Mouse (Mus musculus) limb, embryonic 10.5 days (tissue): ENCODE measurements around the gene Kcnh1. TPM values are rescaled to one million over a fixed set of nuclear protein-coding genes. Genes with fewer than 3 reads are reported as not detected.

Experiments used
- DNase-seq: peaks from one replicate; pipeline ENCODE4 v3.0.0-alpha.2; 2017; ENCODE audit warnings: low spot score
- H3K27ac ChIP-seq: fragments of 300-500 bp; sonication (generic); 2 replicates; pipeline ENCODE4 v1.5.1; 2016; ENCODE audit warnings: mild to moderate bottlenecking
- H3K27me3 ChIP-seq: fragments of 300-500 bp; sonication (generic); 2 replicates; pipeline ENCODE4 v1.6.1; 2016; ENCODE audit warnings: low read depth, mild to moderate bottlenecking; ENCODE audit not compliant: poor library complexity, severe bottlenecking
- H3K36me3 ChIP-seq: fragments of 300-500 bp; sonication (generic); 2 replicates; pipeline ENCODE4 v1.6.1; 2016; ENCODE audit warnings: mild to moderate bottlenecking, moderate library complexity
- H3K4me1 ChIP-seq: fragments of 300-500 bp; sonication (generic); 2 replicates; pipeline ENCODE4 v1.6.1; 2016
- H3K4me3 ChIP-seq: fragments of 300-500 bp; sonication (generic); 2 replicates; pipeline ENCODE4 v1.5.1; 2016; ENCODE audit warnings: mild to moderate bottlenecking, moderate library complexity
- H3K9me3 ChIP-seq: fragments of 300-500 bp; sonication (generic); replicated peaks from 2 replicates; pipeline ENCODE4 v1.6.1; 2016; ENCODE audit warnings: mild to moderate bottlenecking
- WGBS: fragments of 180-500 bp; shearing (Covaris S2); methylation state at CpG from one replicate; pipeline ENCODE4 v1.1.7; 2016; 5-methylcytosine and 5-hydroxymethylcytosine counted together
- polyA plus RNA-seq: library from polyadenylated mRNA; unstranded; fragments of >200 nt; fragmentation: Nextera tagmentation; extraction: Ambion mirVana; gene quantifications from 2 replicates; pipeline ENCODE4 v1.2.1, GENCODE M21; 2016

Kcnh1 gene
- polyA plus RNA-seq, 1 experiment from 2014 or later: 0.01 TPM

GRCm38 (mm10) chr1:192512821-192513220, 322.2 kb downstream of the Kcnh1 start:
- H3K4me1 ChIP-seq: no peaks in the 10 kb centered on the region
- H3K27me3 ChIP-seq: no peaks in the 10 kb centered on the region
- H3K4me3 ChIP-seq: no peak overlapping the region
- no peak for DNase-seq
- no peaks in the 10 kb centered on the region for H3K36me3 ChIP-seq
- no peaks in the 10 kb centered on the region for H3K9me3 ChIP-seq
- H3K27ac ChIP-seq: no peak overlapping the region
- 91% methylated on average over 1 of the region's 1 CpGs for whole genome bisulfite sequencing

- Histone ChIP-seq H3K4me1 (peaks cover 3% of the 10 kb centered on the region), H3K9me3 (no peaks in the 10 kb centered on the region), H3K36me3 (no peaks in the 10 kb centered on the region), H3K4me3 (no peak overlapping the region), H3K27me3 (no peaks in the 10 kb centered on the region), H3K27ac (no peak overlapping the region)
- no peak for DNase-seq
- WGBS: 79% methylated on average over 3 of the region's 3 CpGs
These were observed 324.8 kb downstream of the Kcnh1 start for GRCm38 (mm10) chr1:192515373-192515772.

GRCm38 (mm10) chr1:192519713-192520112, 329.1 kb downstream of the Kcnh1 start:
- WGBS: 80% methylated on average over 1 of the region's 1 CpGs

GRCm38 (mm10) chr1:192520836-192521435, 330.4 kb downstream of the Kcnh1 start:
- no peak for DNase-seq
- Histone ChIP-seq H3K9me3 (no peaks in the 10 kb centered on the region), H3K4me3 (no peak overlapping the region), H3K4me1 (peaks cover 39% of the 10 kb centered on the region), H3K36me3 (no peaks in the 10 kb centered on the region), H3K27me3 (no peaks in the 10 kb centered on the region), H3K27ac (no peak overlapping the region)
- 39% methylated on average over 13 of the region's 13 CpGs for WGBS

More at GRCm38 (mm10) chr1:192519713-192520112, 329.1 kb downstream of the Kcnh1 start:
- Histone ChIP-seq H3K36me3 (no peaks in the 10 kb centered on the region), H3K27me3 (no peaks in the 10 kb centered on the region), H3K4me3 (no peak overlapping the region), H3K27ac (no peak overlapping the region), H3K4me1 (peaks cover 28% of the 10 kb centered on the region), H3K9me3 (no peaks in the 10 kb centered on the region)
- no peak for DNase-seq

GRCm38 (mm10) chr1:192522376-192523178, 332.0 kb downstream of the Kcnh1 start:
- Histone ChIP-seq H3K36me3 (no peaks in the 10 kb centered on the region), H3K4me1 (peaks cover 49% of the 10 kb centered on the region), H3K27ac (no peak overlapping the region), H3K4me3 (no peak overlapping the region), H3K27me3 (no peaks in the 10 kb centered on the region), H3K9me3 (no peaks in the 10 kb centered on the region)
- WGBS: 65% methylated on average over 12 of the region's 12 CpGs
- no peak for DNase-seq

GRCm38 (mm10) chr1:192525711-192526350, 335.3 kb downstream of the Kcnh1 start:
- Histone ChIP-seq H3K27me3 (no peaks in the 10 kb centered on the region), H3K36me3 (no peaks in the 10 kb centered on the region), H3K4me1 (peaks cover 50% of the 10 kb centered on the region), H3K4me3 (no peak overlapping the region), H3K27ac (no peak overlapping the region), H3K9me3 (no peaks in the 10 kb centered on the region)
- WGBS: 74% methylated on average over 14 of the region's 14 CpGs
- DNase-seq: no peak

GRCm38 (mm10) chr1:192531490-192532146, 341.0 kb downstream of the Kcnh1 start:
- 73% methylated on average over 2 of the region's 2 CpGs for WGBS
- DNase-seq: no peak

GRCm38 (mm10) chr1:192532212-192532611, 341.6 kb downstream of the Kcnh1 start:
- no peak overlapping the region for H3K27ac ChIP-seq
- H3K4me1 ChIP-seq: peaks cover 14% of the 10 kb centered on the region
- WGBS: 55% methylated on average over 2 of the region's 2 CpGs
- H3K36me3 ChIP-seq: no peaks in the 10 kb centered on the region
- no peak for DNase-seq
- no peak overlapping the region for H3K4me3 ChIP-seq
- H3K9me3 ChIP-seq: no peaks in the 10 kb centered on the region
- H3K27me3 ChIP-seq: no peaks in the 10 kb centered on the region

More at GRCm38 (mm10) chr1:192531490-192532146, 341.0 kb downstream of the Kcnh1 start:
- H3K36me3 ChIP-seq: no peaks in the 10 kb centered on the region
- H3K4me3 ChIP-seq: no peak overlapping the region
- no peaks in the 10 kb centered on the region for H3K27me3 ChIP-seq
- no peak overlapping the region for H3K27ac ChIP-seq
- peaks cover 16% of the 10 kb centered on the region for H3K4me1 ChIP-seq
- no peaks in the 10 kb centered on the region for H3K9me3 ChIP-seq

GRCm38 (mm10) chr1:192533016-192533415, 342.4 kb downstream of the Kcnh1 start:
- H3K4me3 ChIP-seq: no peak overlapping the region
- H3K36me3 ChIP-seq: no peaks in the 10 kb centered on the region
- H3K9me3 ChIP-seq: no peaks in the 10 kb centered on the region
- H3K27me3 ChIP-seq: no peaks in the 10 kb centered on the region
- H3K27ac ChIP-seq: no peak overlapping the region
- DNase-seq: no peak
- peaks cover 11% of the 10 kb centered on the region for H3K4me1 ChIP-seq

GRCm38 (mm10) chr1:192536440-192536839, 345.9 kb downstream of the Kcnh1 start:
- 71% methylated on average over 1 of the region's 1 CpGs for WGBS
- Histone ChIP-seq H3K4me1 (peaks cover 7% of the 10 kb centered on the region), H3K36me3 (no peaks in the 10 kb centered on the region), H3K4me3 (no peak overlapping the region), H3K9me3 (no peaks in the 10 kb centered on the region), H3K27ac (no peak overlapping the region), H3K27me3 (no peaks in the 10 kb centered on the region)
- no peak for DNase-seq

GRCm38 (mm10) chr1:192537169-192537568, 346.6 kb downstream of the Kcnh1 start:
- Histone ChIP-seq H3K27ac (no peak overlapping the region), H3K4me1 (peaks cover 7% of the 10 kb centered on the region), H3K9me3 (no peaks in the 10 kb centered on the region), H3K4me3 (no peak overlapping the region), H3K36me3 (no peaks in the 10 kb centered on the region), H3K27me3 (no peaks in the 10 kb centered on the region)
- 63% methylated on average over 7 of the region's 7 CpGs for WGBS
- DNase-seq: no peak

- no peak for DNase-seq
- no peaks in the 10 kb centered on the region for H3K36me3 ChIP-seq
- H3K9me3 ChIP-seq: no peaks in the 10 kb centered on the region
- H3K4me3 ChIP-seq: no peak overlapping the region
- WGBS: 87% methylated on average over 2 of the region's 2 CpGs
- H3K4me1 ChIP-seq: peaks cover 6% of the 10 kb centered on the region
- no peaks in the 10 kb centered on the region for H3K27me3 ChIP-seq
- no peak overlapping the region for H3K27ac ChIP-seq
These were observed 351.5 kb downstream of the Kcnh1 start for GRCm38 (mm10) chr1:192542093-192542492.

GRCm38 (mm10) chr1:192543686-192544085, 353.1 kb downstream of the Kcnh1 start:
- H3K27ac ChIP-seq: no peak overlapping the region

More at GRCm38 (mm10) chr1:192543686-192544085, 353.1 kb downstream of the Kcnh1 start:
- H3K4me1 ChIP-seq: no peaks in the 10 kb centered on the region; the same call in 1 of the 2 replicates
- no peaks in the 10 kb centered on the region for H3K27me3 ChIP-seq
- no peak overlapping the region for H3K4me3 ChIP-seq
- 87% methylated on average over 4 of the region's 4 CpGs for WGBS
- no peak for DNase-seq
- H3K9me3 ChIP-seq: no peaks in the 10 kb centered on the region
- no peaks in the 10 kb centered on the region for H3K36me3 ChIP-seq
